8 mouse cellular contexts compared by ENCODE assay signal in genomic region chr17:47368401-47369086, GRCm38 (mm10). TPM values are rescaled to one million over a fixed set of nuclear protein-coding genes. Genes with fewer than 3 reads are reported as not detected.
A peak's percentile ranks its signal among the peaks of the same experiment; 100 is the strongest.
DNase-seq lines count a peak whose midpoint lies in the region; ATAC-seq and TF ChIP-seq lines count a peak whose summit lies in the region.

TSS of gene Mrps10 (plus strand) at chr17:47368887.

- peak within 1 kb of the TSS; percentile 85 for H3K4me2 ChIP-seq in lung, postnatal 0 days (replicated peaks; ENCODE audit: low read depth, low read length)

- H3K36me3 ChIP-seq in hindbrain, embryonic 10.5 days = peaks cover 15% of the 10 kb centered on the region
- peaks cover 9% of the 10 kb centered on the region; the same call in 1 of the 2 replicates for H3K36me3 ChIP-seq in lung, postnatal 0 days (ENCODE audit: insufficient read depth, low read length)

- peak; percentile 23 for TF ChIP-seq CTCF in lung, postnatal 0 days (IDR thresholded peaks at IDR 0.05)

- peak within 1 kb of the TSS; percentile 88 for H3K27ac ChIP-seq in hindbrain, embryonic 10.5 days
- H3K27ac ChIP-seq in lung, postnatal 0 days (ENCODE audit: low read length) = no peak within 1 kb of the TSS; the same call in 1 of the 2 replicates

- H3K4me3 ChIP-seq in hindbrain, embryonic 10.5 days = peak within 1 kb of the TSS; percentile 75
- H3K4me3 ChIP-seq in lung, postnatal 0 days (ENCODE audit: low read depth, low read length) = peak within 1 kb of the TSS; percentile 64

- H3K9ac ChIP-seq in lung, postnatal 0 days (replicated peaks; ENCODE audit: low read depth) = peak within 1 kb of the TSS; percentile 37

- peaks cover 33% of the 10 kb centered on the region for H3K27me3 ChIP-seq in hindbrain, embryonic 10.5 days (ENCODE audit: insufficient read depth, poor library complexity, severe bottlenecking)
- H3K27me3 ChIP-seq in lung, postnatal 0 days (replicated peaks; ENCODE audit: insufficient read depth, low read length) = no peaks in the 10 kb centered on the region

- peak; percentile 80 for ATAC-seq in frontal cortex, adult (ENCODE audit: low TSS enrichment)
- ATAC-seq in lung, postnatal 0 days = peak; percentile 93

- TF ChIP-seq EP300 in lung, postnatal 0 days (IDR thresholded peaks at IDR 0.05) = no peak

- no peaks in the 10 kb centered on the region for H3K9me3 ChIP-seq in hindbrain, embryonic 10.5 days
- H3K9me3 ChIP-seq in lung, postnatal 0 days (ENCODE audit: low read length) = no peaks in the 10 kb centered on the region

- DNase-seq in MN1 (ENCODE audit: low spot score) = peak; percentile 95
- peak; percentile 92 for DNase-seq in cerebellum, adult 9-10 months
- DNase-seq in hindbrain, embryonic 10.5 days (ENCODE audit: low spot score) = peak; percentile 90
- DNase-seq in layer of hippocampus, adult 9-11 months = peak; percentile 90
- DNase-seq in lung, postnatal 0 days (ENCODE audit: low spot score) = peak; percentile 94
- peak; percentile 74 for DNase-seq in ovary, postnatal 14 days (ENCODE audit: low spot score)
- peak; percentile 90 for DNase-seq in thymus, postnatal 14 days

- WGBS in hindbrain, embryonic 10.5 days = 4% methylated on average over 35 of the region's 35 CpGs
- 4% methylated on average over 35 of the region's 35 CpGs for WGBS in lung, postnatal 0 days

- peaks cover 16% of the 10 kb centered on the region for H3K4me1 ChIP-seq in hindbrain, embryonic 10.5 days (replicated peaks)
- H3K4me1 ChIP-seq in lung, postnatal 0 days (ENCODE audit: insufficient read depth, low read depth, low read length) = peaks cover 7% of the 10 kb centered on the region; the same call in 1 of the 2 replicates

RNA-seq across cellular contexts. Expression of gene Mrps10, which starts in this region (rescaled TPM):
- polyA plus RNA-seq in hindbrain, embryonic 10.5 days (2016; fragmentation: Nextera tagmentation; extraction: Ambion mirVana) = 85.2 and 86.5 TPM in 2 replicates
- polyA plus RNA-seq in lung, postnatal 0 days (2015; fragmentation: Nextera tagmentation; extraction: Ambion mirVana) = 43.2 and 47.5 TPM in 2 replicates
